Mouse (Mus musculus) testis, adult 2 months (tissue): ENCODE results near the gene Gm10718.
"Not testable (repeated sequence)": the region's sequence is repeated elsewhere in the genome, so short reads cannot be mapped to it uniquely, and the experiment has no call there.

Experiments used
- CTCF ChIP-seq: fragments of 200-500 bp; IDR thresholded peaks from 2 replicates; pipeline ENCODE4 v1.5.1; 2012; ENCODE audit warnings: low read depth, mild to moderate bottlenecking, inconsistent platforms, low read length, moderate library complexity; ENCODE audit not compliant: control insufficient read depth, insufficient read depth, insufficient replicate concordance
- POLR2A ChIP-seq: fragments of 200-500 bp; IDR thresholded peaks from 2 replicates; pipeline ENCODE4 v1.6.1; 2012; ENCODE audit warnings: low read depth, mild to moderate bottlenecking, inconsistent platforms, low read length, moderate library complexity; ENCODE audit not compliant: control insufficient read depth

- not testable (repeated sequence) for TF ChIP-seq CTCF, POLR2A
Measured at GRCm38 (mm10) chr9:3007272-3007671, 16.1 kb upstream of the Gm10718 start.
